Mouse (Mus musculus): ENCODE results near the gene Stk38l.

DNA sequence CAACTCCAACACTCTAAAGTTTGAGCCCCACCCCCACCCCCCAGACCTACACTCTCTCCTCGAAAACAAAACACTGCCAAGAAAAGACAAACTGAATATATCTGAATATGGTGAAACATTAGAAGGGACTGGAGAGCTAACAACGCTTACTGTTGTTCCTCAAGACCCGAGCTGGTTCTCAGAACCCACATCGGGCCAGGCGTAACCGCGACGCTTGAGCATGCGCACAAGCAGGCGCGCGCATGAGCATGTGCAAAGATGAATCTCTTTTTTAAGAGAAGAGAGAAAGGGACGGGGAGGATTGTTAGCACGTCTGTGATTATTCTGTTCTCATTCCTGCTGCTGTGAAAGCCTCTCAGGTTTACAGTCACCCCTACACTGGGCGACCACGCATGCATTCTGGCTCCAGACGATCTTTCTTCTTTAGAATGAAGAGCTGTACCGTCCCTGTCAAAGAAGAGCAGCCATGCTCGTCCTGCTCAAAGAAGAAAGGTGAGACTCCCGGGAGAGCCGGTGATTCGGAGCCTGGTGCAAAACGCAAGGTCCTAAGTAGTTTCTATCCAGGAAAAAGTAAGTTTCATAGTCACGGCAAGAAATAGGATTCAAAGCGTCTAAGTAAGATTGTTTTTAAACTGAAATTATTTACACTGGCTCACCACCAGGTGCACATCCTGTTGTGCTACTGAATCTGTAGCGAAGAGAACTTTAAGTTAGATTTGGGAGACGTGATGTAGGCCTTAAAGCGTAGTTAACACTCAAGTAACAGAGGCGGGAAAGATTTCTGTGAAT is 95.6 kb downstream of the Stk38l start:
- TF ChIP-seq CTCF (IDR thresholded peaks at IDR 0.05; ENCODE audit: borderline replicate concordance, extremely low read depth, insufficient read depth, insufficient read length) (no peak), POLR2A (IDR thresholded peaks at IDR 0.05; ENCODE audit: borderline replicate concordance, extremely low read depth, insufficient read depth, insufficient read length, poor library complexity, severe bottlenecking) (no peak)

Data from brain, embryonic 14.5 days (tissue).